Mouse (Mus musculus): ENCODE results near the gene Lrrk1. TPM values are rescaled to one million over a fixed set of nuclear protein-coding genes. Genes with fewer than 3 reads are reported as not detected.

The Lrrk1 gene
- total RNA-seq, 2 experiments from 2014 or later = 3.3 to 4.9 TPM

DNA sequence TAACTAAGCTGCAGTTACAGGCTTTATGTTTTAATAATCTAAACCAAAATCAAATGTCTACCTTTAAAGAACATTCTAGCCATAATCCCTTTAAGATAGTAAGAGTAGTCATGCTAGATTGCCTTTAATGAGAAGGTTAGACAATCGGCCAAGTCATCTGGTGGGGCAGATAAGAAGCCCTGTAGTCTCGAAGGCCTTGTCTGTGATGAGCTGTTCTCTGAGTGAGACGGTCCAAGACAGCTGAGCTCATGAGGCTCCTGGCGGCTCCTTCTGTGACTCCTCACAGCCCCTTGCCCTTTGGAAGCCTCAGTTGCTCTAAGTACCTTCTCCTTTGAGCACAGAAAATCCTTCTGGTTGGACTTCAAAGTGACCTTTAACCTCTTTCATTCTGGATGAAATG, 211.2 kb downstream of the Lrrk1 start:
- DNase-seq = no peak
- intact Hi-C loops (cut with DNase I) = no loop called here

Small RNA genes within 50 kb of the gene (microRNA-seq; reads per million reads assigned to microRNA genes)
- gene Mir7057 = 0 reads per million in 2 experiments

Other genes starting within 250 kb of the Lrrk1 start
- not detected for gene Gm10974, start 22.4 kb downstream of the Lrrk1 start, total RNA-seq (2021)
- gene Aldh1a3, start 39.2 kb upstream of the Lrrk1 start, total RNA-seq (2021) = 1 to 10 TPM in 1 of 2 experiments, under 1 TPM in 1; 0.74 to 1.4 TPM

All from gastrocnemius, postnatal 36 days (tissue).